Mouse (Mus musculus) CD4-positive, CD25-positive, alpha-beta regulatory T cell, adult 4 months (primary cell): ENCODE results near the gene Asb14. TPM values are rescaled to one million over a fixed set of nuclear protein-coding genes. Genes with fewer than 3 reads are reported as not detected.
"Not testable (repeated sequence)": the region's sequence is repeated elsewhere in the genome, so short reads cannot be mapped to it uniquely, and the experiment has no call there.

ENCODE experiments used
- ATAC-seq: one replicate; pipeline ENCODE4 v1.8.0; 2017
- polyA plus RNA-seq, 2 experiments: library from polyadenylated mRNA; unstranded; fragments of 100-300 nt; shearing (Covaris generic); gene quantifications; one replicate each; pipeline ENCODE4 v1.2.1; 2017

Gene Asb14
- 1 to 10 TPM; 1.0 TPM for polyA plus RNA-seq

DNA sequence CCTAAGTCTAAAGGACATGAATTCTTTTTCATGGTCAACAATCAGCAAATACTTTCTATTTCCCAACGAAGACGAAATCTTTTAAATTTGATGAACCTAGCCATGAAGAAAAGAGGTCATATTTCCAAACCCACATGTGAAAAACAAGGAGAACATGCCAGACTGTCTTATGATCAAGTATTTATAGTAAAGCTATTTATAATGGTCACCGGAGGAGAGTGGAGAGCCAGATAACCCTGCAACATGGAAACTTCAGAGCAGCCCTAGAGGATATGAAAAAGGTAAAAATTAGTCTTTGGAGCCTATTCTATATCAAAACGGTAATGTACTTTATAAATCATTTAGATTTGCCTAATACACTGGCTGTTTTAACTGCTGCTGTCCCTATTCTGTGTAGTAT lies at the start of gene Asb14:
Gene Asb14, plus strand, starts transcription at position 166 of the 400 bp plus-strand sequence.
- ATAC-seq = no peak

DNA sequence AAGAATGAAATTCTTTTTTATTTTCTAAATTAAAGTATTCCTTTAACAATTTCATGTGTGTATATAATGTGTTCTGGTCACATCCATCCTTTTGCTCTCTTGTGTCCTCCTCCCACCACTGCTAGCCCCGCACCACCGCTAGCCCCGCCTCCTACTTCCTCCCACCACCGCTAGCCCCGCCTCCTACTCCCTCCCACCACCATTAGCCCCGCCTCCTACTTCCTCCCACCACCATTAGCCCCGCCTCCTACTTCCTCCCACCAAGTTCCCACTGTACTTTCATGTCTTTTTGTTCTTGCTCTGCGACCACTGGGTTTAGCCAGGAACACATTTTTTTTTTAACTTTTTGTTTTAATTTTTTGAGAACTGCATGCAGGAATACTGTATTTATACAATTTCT lies 41.3 kb upstream of the Asb14 start:
- no peak for ATAC-seq

- ATAC-seq = no peak
These were observed 40.3 kb upstream of the Asb14 start for GRCm38 (mm10) chr14:26854066-26854465.

DNA sequence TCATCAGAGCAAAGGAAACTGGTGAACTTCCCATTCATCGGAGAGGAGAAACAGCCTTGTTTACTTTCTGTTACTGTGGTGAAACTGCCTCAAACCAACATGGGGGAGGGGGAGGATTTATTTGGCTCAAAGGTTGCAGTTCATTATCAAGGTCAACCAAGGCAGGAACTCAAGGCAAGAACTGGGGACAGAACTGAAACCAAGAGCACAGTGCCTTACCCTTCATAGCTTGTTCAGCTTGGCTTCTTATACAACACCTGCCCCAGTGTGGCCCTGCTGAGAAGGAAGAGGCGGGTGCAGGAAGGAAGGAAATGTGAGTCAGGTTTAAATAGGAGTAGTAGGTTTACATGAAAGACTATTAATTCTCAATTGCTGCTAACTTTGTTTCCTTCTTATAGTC lies 36.0 kb upstream of the Asb14 start:
- peak; percentile 51 for ATAC-seq

- no peak for ATAC-seq
These were observed 35.3 kb upstream of the Asb14 start for GRCm38 (mm10) chr14:26859024-26859423.

- ATAC-seq = no peak
These were observed 27.0 kb upstream of the Asb14 start for GRCm38 (mm10) chr14:26867356-26867755.

DNA sequence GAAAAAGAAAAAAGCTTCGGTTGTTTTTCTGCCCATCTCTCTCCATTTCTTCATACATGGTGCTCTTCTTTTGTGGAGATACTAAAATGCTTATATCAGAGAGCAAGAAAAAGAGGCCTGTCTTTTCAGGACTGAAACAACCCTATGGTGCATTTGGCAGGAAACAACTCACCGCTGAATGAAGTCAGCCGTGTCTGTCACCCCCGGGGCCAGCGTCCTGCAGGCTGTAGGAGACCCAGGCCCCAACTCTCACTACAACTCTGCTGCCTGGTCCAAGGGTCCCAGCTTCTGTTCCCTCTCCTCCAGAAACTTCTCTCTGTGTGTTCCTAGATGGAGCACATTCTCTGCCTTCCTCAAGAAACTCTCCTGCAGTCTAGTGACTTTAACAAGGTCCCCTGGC lies 26.1 kb upstream of the Asb14 start:
- no peak for ATAC-seq

- no peak for ATAC-seq
These were observed 15.6 kb upstream of the Asb14 start for GRCm38 (mm10) chr14:26878756-26879155.

- no peak for ATAC-seq
These were observed 14.4 kb upstream of the Asb14 start for GRCm38 (mm10) chr14:26879976-26880375.

- ATAC-seq = no peak
These were observed 12.7 kb upstream of the Asb14 start for GRCm38 (mm10) chr14:26881700-26882099.

DNA sequence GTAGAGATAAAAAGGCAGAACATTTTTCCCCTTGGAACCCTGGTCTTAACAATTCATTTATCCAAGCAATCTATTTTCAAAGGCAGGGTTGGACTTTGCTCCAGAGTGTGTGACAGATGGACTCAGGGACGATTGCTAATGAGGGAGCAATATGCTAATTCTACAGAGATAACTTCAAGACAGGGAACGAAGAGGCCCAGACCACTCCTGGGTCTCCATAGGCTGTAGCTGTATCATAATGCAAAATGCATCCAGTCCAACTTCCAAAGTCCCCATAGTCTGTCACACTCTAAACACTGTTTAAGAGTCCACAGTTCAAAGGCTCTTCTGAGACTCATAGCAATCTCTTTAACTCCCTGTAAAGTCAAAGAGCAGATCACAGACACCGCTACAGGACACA lies 7.1 kb upstream of the Asb14 start:
- no peak for ATAC-seq

GRCm38 (mm10) chr14:26890777-26891176 lies 3.6 kb upstream of the Asb14 start:
- no peak for ATAC-seq

GRCm38 (mm10) chr14:26899490-26899889 lies 5.1 kb downstream of the Asb14 start:
- ATAC-seq = no peak

GRCm38 (mm10) chr14:26900893-26901292 lies 6.5 kb downstream of the Asb14 start:
- ATAC-seq = no peak

DNA sequence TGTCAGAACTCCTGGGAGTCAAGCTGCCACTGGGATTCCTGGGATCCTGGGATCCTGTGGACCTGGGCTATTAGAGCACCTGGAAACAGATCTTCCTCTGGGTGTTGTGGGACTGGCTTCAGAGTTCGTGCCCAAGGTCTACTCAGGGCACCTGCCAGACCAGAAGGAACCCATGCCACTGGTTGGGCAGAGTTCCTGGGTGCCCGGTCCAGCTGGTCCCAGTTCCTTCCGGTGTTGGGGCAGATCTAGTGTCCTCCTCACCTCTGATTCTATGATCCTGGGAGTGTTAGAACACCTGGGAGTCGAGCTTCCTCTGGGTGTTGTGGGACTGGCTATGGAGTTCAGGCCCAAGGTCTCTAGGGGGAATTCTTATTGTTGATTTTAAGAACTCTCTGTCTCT lies 13.0 kb downstream of the Asb14 start:
- no peak for ATAC-seq

DNA sequence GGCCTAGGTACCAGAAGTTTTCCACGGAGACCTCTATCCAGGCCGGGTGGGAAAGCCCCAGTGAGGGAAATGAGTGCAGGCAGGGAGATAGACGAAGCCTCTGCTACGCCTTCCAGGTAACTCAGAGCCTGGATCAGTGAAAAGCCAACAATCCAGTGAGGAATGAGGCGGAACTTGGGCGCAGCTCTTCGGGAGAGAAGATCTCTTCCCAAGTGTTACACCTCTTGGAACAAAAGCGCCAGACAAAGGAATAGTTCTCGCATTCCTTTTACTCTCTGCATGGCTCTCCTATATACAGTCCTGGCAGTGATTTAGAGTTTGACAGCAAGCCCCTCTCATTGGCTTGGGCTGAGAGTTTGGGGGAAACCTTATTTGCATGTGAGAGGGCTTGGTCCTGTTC lies 16.1 kb downstream of the Asb14 start:
- ATAC-seq = not testable (repeated sequence)

DNA sequence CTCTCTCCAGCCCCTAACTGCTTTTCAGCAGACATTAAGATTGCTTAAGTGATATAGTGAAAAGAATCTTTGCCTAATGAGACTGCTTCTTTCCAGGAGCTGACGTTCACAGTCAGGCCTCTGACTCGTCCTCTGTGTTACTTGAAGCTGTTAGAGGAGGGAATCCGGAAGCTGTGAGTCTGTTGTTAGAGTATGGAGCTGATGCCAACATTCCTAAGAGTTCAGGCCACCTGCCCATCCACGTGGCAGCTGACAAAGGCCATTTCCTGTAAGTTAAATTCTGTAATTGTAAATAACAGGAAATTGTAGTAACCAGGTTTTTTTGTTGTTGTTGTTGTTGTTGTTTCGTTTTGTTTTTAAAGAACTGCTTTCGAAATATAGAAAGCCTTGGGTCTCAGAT lies 16.8 kb downstream of the Asb14 start:
- no peak for ATAC-seq

- ATAC-seq = no peak
These were observed 17.5 kb downstream of the Asb14 start for GRCm38 (mm10) chr14:26911826-26912225.

GRCm38 (mm10) chr14:26913681-26914268 lies 19.4 kb downstream of the Asb14 start:
- no peak for ATAC-seq

GRCm38 (mm10) chr14:26919310-26919709 lies 25.0 kb downstream of the Asb14 start:
- no peak for ATAC-seq

DNA sequence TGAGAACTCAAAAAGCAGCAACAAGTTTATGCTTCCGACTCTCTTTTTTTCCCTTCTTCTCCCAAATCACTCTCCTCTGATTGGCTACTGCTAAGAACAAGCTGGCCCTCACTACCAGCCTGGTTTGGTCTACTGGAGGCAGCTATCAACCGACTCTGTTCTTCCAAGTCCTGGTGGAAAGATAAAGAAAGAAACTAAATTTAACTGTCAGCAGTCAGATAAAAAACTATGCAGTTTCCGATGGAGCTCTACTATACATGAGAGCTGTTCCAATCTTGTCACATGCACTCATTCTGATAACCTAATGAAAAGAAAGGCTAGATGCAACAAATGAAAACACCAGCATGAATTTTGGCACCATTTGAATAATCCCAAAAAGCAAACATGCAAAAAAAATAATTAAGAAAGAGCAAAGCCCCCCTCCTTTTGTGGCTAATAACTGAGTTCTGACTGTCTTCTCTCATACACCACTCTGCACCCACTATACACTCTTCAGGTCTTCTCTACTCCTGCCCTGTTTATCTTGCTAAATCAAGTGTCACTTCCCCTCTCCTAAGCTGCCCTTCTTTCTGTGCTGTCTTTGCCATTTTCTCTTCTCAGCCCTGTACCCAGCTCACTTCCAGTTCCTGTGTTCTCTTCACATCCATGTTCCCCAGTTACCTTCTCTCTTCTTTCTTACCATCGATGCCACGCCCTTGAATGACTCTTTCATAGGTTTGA lies 29.5 kb downstream of the Asb14 start:
- ATAC-seq = no peak

DNA sequence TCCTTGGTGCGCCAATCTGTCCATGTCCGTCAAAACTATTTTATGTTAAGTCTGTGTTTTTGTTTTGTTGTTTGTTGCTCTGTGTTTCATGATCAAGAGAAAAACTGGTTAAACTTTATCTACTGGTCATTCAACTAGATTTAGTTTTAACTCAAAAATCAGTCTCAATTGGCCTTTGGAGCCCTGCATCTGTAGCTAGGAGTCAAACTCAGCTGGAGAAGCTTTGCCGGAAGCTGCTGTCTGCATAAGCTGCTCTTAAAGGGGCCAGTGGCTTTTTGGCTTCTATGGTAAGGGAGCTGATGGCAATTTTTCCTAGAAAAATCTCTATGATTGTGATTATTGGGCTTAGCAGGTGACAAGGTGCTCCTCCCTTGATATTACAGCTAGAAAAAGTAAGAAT lies 40.5 kb downstream of the Asb14 start:
- no peak for ATAC-seq

- no peak for ATAC-seq
These were observed 41.2 kb downstream of the Asb14 start for GRCm38 (mm10) chr14:26935558-26935957.

GRCm38 (mm10) chr14:26956139-26956538 lies 61.8 kb downstream of the Asb14 start:
- ATAC-seq = not testable (repeated sequence)

- ATAC-seq = no peak
These were observed 66.2 kb downstream of the Asb14 start for GRCm38 (mm10) chr14:26960518-26960917.
